Mouse (Mus musculus) limb, embryonic 11.5 days (tissue): Measurements from ENCODE around the gene Zap70. TPM values are rescaled to one million over a fixed set of nuclear protein-coding genes. Genes with fewer than 3 reads are reported as not detected.

Experiments used
- ATAC-seq: fragments of 200-750 bp; cut with Nextera tagmentation; 2 replicates; pipeline ENCODE4 v1.8.0; 2017; ENCODE audit warnings: low read depth; ENCODE audit not compliant: insufficient number of reproducible peaks, low FRiP score, low TSS enrichment
- DNase-seq: peaks from one replicate; pipeline ENCODE4 v3.0.0-alpha.2; 2015; ENCODE audit warnings: low spot score
- H3K27ac ChIP-seq: fragments of 300-500 bp; sonication (generic); replicated peaks from 2 replicates; pipeline ENCODE4 v1.5.1; 2014; ENCODE audit warnings: low read depth, mild to moderate bottlenecking, low read length
- H3K27me3 ChIP-seq: fragments of 300-500 bp; sonication (generic); 2 replicates; pipeline ENCODE4 v1.6.1; 2014; ENCODE audit warnings: mild to moderate bottlenecking, low read length, mixed read lengths; ENCODE audit not compliant: control insufficient read depth, insufficient read depth
- H3K36me3 ChIP-seq: fragments of 300-500 bp; sonication (generic); 2 replicates; pipeline ENCODE4 v1.6.1; 2014; ENCODE audit warnings: mild to moderate bottlenecking, low read length, moderate library complexity, mixed read lengths; ENCODE audit not compliant: control insufficient read depth, insufficient read depth
- H3K4me1 ChIP-seq: fragments of 300-500 bp; sonication (generic); 2 replicates; pipeline ENCODE4 v1.6.1; 2014; ENCODE audit warnings: low read length, mixed read lengths; ENCODE audit not compliant: control insufficient read depth, insufficient read depth
- H3K4me2 ChIP-seq: fragments of 300-500 bp; sonication (generic); 2 replicates; pipeline ENCODE4 v1.6.1; 2014; ENCODE audit warnings: low read depth, mild to moderate bottlenecking, moderate library complexity; ENCODE audit not compliant: severe bottlenecking
- H3K4me3 ChIP-seq: fragments of 300-500 bp; sonication (generic); 2 replicates; pipeline ENCODE4 v1.5.1; 2014; ENCODE audit warnings: low read depth, low read length
- H3K9ac ChIP-seq: fragments of 300-500 bp; sonication (generic); 2 replicates; pipeline ENCODE4 v1.6.1; 2014; ENCODE audit warnings: mild to moderate bottlenecking, low read length
- H3K9me3 ChIP-seq: fragments of 300-500 bp; sonication (generic); 2 replicates; pipeline ENCODE4 v1.6.1; 2016; ENCODE audit warnings: low read length; ENCODE audit not compliant: control insufficient read depth
- WGBS: fragments of 180-500 bp; shearing (Covaris S2); extraction: QIAGEN DNeasy Blood & Tissue Kit; methylation state at CpG from one replicate; pipeline ENCODE4 v1.1.7; 2014; 5-methylcytosine and 5-hydroxymethylcytosine counted together
- polyA plus RNA-seq: library from polyadenylated mRNA; unstranded; fragments of >200 nt; fragmentation: Nextera tagmentation; extraction: Ambion mirVana; gene quantifications from 2 replicates; pipeline ENCODE4 v1.2.1, GENCODE M21; 2014

Gene Zap70
- polyA plus RNA-seq, 1 experiment from 2014 or later, result 0.32 TPM

DNA sequence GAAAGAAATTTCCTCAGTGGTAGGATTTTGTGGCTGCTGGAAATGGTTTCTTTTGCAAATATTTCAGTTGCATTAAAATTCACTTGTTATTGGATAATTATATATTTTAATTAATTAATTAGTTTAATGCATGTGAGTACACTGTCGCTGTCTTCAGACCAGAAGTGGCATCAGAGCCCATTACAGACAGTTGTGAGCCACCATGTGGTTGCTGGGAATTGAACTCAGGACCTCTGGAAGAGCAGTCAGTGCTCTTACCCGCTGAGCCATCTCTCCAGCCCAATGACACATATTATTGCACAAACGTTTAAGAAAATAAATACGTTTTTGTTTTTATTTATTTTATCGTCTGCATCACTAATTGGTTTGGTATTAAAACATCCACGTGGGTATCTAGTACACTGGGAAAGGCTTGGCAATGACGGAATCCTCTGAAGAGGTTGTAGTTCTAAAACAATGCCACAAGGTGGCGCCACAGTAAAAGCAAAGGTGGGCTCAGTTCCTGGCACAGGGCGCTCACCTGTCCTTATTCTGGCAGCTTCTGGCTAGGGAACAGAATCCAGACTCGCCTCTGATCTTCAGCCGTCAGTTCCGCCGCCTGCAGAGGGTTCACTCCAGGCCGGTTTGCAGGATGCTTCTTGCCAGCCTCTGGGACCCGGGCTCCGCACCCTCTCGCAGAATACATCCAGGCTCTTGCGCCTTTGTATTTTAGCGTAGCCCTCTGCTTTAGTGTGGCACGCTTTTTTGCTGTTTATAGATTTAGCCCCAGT, 23.0 kb downstream of the Zap70 start:
- no peaks in the 10 kb centered on the region for H3K36me3 ChIP-seq
- no peaks in the 10 kb centered on the region for H3K27me3 ChIP-seq
- H3K9me3 ChIP-seq, result no peaks in the 10 kb centered on the region
- H3K4me3 ChIP-seq, result peak overlapping the region; percentile 28
- no peak overlapping the region for H3K27ac ChIP-seq
- H3K4me1 ChIP-seq, result no peaks in the 10 kb centered on the region
- no peak overlapping the region for H3K9ac ChIP-seq
- peak overlapping the region; percentile 79 for H3K4me2 ChIP-seq
- ATAC-seq (peak; percentile 76), DNase-seq (peak; percentile 89)
- 5% methylated on average over 20 of the region's 20 CpGs for WGBS

DNA sequence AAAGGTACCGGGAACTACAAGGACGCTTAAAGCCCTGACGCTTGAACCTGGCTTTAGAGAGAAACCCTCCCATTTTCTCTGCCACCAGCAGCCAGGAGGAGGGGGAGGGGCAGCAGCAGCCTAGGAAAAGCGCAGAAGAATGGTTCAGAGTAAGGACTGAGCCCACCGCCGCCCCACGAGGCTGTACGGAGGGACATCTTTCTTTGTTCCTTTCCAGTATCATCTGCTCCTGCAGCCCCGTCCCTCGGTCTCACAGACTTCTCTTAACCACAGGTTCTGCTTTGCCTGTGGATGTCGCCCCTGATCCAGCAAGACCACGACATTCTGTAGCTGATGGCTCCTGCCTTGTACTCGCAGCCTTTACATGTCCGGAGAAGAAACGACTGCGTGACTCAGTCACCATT, 23.6 kb downstream of the Zap70 start:
- peak; percentile 11; the same call in 1 of the 2 replicates for ATAC-seq
- Histone ChIP-seq H3K27ac (no peak overlapping the region), H3K4me1 (no peaks in the 10 kb centered on the region), H3K4me3 (peak overlapping the region; percentile 28), H3K36me3 (no peaks in the 10 kb centered on the region), H3K9me3 (no peaks in the 10 kb centered on the region), H3K4me2 (peak overlapping the region; percentile 79), H3K9ac (0 out of 2 replicates have a peak overlapping the region, but pooled peaks have one; percentile 30), H3K27me3 (no peaks in the 10 kb centered on the region)
- WGBS, result 3% methylated on average over 16 of the region's 16 CpGs
- peak; percentile 69 for DNase-seq

DNA sequence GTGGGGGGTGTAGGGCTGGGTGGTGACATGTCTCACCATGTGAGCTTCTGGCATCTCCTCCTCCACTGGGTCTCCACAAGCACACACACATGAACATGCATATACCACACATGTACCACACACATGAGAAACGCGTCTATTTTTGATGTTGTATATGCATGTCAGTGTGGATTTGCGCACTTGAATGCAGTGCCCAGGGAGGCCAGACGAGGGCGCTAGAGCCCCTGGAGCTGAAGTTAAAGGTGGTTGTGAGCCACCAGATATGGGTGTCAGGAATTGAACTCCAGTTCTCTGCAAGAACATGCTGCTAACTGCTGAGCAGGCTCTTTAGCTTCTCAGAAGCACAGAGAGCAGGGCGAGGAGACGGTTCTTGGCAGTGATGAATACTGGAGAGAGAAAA, 24.8 kb downstream of the Zap70 start:
- Histone ChIP-seq H3K36me3 (no peaks in the 10 kb centered on the region; the same call in 1 of the 2 replicates), H3K4me3 (no peak overlapping the region), H3K4me2 (no peak overlapping the region), H3K9me3 (no peaks in the 10 kb centered on the region), H3K27ac (no peak overlapping the region), H3K27me3 (no peaks in the 10 kb centered on the region), H3K9ac (no peak overlapping the region), H3K4me1 (no peaks in the 10 kb centered on the region)
- ATAC-seq (no peak), DNase-seq (peak; percentile 38)
- WGBS, result 95% methylated on average over 7 of the region's 7 CpGs

DNA sequence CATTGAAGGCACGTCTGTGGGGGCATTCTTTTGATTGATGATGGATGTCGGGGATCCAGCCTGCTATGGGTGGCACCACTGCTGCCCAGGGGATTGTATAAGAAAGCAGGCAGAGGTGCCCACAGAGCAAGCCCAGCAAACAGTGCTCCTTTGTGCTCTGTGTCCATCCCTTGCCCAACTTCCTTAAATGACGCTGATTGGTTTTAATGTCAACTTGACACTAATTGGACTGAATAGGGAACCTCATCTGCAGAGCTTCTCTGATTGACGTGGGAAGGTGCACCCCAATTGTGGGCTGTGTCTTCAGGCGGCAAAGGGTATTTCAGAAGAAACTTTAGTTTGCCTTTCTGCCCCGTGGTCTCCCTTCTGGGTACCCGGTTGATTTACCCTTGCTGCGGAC, 27.8 kb downstream of the Zap70 start:
- peaks cover 6% of the 10 kb centered on the region; the same call in 1 of the 2 replicates for H3K36me3 ChIP-seq
- no peak for DNase-seq
- no peak overlapping the region for H3K9ac ChIP-seq
- no peaks in the 10 kb centered on the region for H3K27me3 ChIP-seq
- no peak overlapping the region for H3K4me2 ChIP-seq
- WGBS, result 82% methylated on average over 8 of the region's 8 CpGs
- no peak overlapping the region for H3K27ac ChIP-seq
- H3K9me3 ChIP-seq, result no peaks in the 10 kb centered on the region
- H3K4me3 ChIP-seq, result no peak overlapping the region
- ATAC-seq, result no peak
- H3K4me1 ChIP-seq, result no peaks in the 10 kb centered on the region

DNA sequence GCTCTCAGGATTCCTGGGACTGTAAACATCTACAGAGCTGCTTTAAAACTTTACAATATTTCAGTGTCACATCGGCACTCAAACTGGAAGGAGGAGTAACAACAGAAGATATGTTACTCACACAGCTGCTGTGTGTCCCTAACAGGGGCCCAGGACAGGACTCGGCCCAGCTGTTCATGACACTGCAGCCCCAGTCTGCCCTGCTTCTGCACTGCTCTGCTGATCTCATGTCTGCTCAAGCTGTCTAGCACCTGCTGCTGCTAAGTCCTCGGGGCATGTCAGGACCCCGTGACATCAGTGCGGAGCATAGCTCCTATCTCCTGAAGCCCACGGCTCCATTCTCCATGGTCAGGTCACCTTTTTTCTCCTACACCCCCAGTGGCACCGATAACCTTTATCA, 35.1 kb downstream of the Zap70 start:
- no peak for ATAC-seq

DNA sequence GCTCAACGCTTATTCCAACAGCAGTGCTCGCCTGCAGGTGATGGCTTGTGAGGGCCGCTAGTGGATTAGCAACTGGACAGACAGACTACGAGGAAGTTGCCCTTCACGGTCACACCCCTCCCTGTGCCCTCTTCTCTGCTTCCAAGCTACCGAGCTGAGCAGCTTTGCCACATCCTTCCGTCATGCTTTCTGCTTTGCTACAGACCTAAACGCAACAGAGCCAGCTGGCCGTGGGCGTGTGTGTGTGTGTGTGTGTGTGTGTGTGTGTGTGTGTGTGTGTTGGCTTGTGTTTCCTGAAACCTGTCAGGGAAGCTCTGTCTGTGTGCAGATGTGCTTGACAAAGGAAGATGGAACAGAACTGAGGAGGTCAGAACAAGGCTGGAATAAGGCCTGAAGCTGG, 35.9 kb downstream of the Zap70 start:
- Histone ChIP-seq H3K4me1 (no peaks in the 10 kb centered on the region), H3K27me3 (no peaks in the 10 kb centered on the region), H3K4me2 (no peak overlapping the region), H3K27ac (no peak overlapping the region), H3K9me3 (no peaks in the 10 kb centered on the region), H3K36me3 (peaks cover 24% of the 10 kb centered on the region; the same call in 1 of the 2 replicates), H3K9ac (no peak overlapping the region), H3K4me3 (no peak overlapping the region)
- ATAC-seq, result no peak
- no peak for DNase-seq
- 90% methylated on average over 10 of the region's 10 CpGs for WGBS

More for the DNA sequence above, 35.1 kb downstream of the Zap70 start:
- Histone ChIP-seq H3K4me3 (no peak overlapping the region), H3K9me3 (no peaks in the 10 kb centered on the region), H3K4me1 (no peaks in the 10 kb centered on the region), H3K4me2 (no peak overlapping the region), H3K36me3 (peaks cover 23% of the 10 kb centered on the region; the same call in 1 of the 2 replicates), H3K27me3 (no peaks in the 10 kb centered on the region), H3K27ac (no peak overlapping the region), H3K9ac (no peak overlapping the region)
- 91% methylated on average over 7 of the region's 7 CpGs for WGBS
- no peak for DNase-seq

DNA sequence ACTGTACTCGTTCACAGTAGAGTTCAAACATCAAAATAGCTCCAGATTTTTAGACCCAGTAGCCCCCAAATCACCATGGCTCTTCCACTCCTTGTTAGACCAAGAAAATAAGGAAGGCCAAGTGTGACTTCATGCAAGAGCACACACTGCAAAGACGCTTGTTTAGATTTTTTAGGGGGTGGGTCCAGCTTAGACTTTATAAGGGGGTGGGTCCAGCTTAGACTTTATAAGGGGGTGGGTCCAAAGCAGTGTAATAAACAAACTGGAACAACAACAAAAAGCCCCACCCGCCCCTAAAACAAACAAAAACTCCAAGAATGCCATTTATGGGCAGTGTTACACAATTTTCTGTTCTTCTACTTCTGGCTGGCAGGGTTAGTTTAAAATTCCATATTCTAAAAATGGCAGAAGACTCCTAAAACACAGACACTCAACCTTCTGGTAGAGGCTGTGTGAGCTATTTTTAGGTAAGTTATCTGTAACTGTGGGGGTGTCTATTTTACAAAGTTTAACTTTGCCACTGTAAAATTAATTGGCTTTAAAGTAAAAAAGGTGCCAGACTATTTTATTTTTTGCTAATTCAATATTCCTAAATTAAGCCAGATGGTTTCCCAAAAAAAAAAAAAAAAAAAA, 38.9 kb downstream of the Zap70 start:
- Histone ChIP-seq H3K27me3 (no peaks in the 10 kb centered on the region), H3K4me1 (no peaks in the 10 kb centered on the region), H3K36me3 (peaks cover 23% of the 10 kb centered on the region; the same call in 1 of the 2 replicates), H3K27ac (no peak overlapping the region), H3K4me2 (no peak overlapping the region), H3K4me3 (no peak overlapping the region), H3K9ac (no peak overlapping the region), H3K9me3 (no peaks in the 10 kb centered on the region)
- WGBS, result 86% methylated on average over 3 of the region's 3 CpGs
- DNase-seq, result no peak
- ATAC-seq, result no peak

DNA sequence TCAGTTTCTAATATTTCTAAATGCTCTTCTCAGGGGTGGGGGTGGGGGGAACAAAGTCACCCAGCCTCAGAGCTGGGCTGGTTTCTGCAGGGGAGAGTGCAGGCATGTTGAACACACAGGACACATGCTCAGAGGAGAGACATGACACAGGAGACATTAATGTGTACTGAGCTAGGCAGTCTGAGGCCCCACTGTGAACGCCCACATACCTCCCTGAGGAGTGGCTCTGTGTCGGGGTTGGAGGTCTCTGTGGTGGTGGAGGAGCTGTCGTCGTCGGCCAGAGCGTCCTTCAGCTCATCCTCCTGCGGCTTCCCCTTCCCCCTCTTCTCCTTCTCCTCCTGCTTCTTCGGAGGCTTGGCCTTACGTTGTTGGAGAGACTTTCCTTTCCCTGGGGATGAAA, 42.7 kb downstream of the Zap70 start:
- DNase-seq (no peak), ATAC-seq (no peak)
- Histone ChIP-seq H3K36me3 (peaks cover 25% of the 10 kb centered on the region), H3K4me2 (no peak overlapping the region), H3K27me3 (no peaks in the 10 kb centered on the region), H3K9ac (no peak overlapping the region), H3K27ac (no peak overlapping the region), H3K9me3 (no peaks in the 10 kb centered on the region), H3K4me3 (no peak overlapping the region), H3K4me1 (no peaks in the 10 kb centered on the region)
- WGBS, result 84% methylated on average over 9 of the region's 9 CpGs
